Mouse (Mus musculus): Measurements from ENCODE around the gene Mmp24.

Gene Mmp24

DNA sequence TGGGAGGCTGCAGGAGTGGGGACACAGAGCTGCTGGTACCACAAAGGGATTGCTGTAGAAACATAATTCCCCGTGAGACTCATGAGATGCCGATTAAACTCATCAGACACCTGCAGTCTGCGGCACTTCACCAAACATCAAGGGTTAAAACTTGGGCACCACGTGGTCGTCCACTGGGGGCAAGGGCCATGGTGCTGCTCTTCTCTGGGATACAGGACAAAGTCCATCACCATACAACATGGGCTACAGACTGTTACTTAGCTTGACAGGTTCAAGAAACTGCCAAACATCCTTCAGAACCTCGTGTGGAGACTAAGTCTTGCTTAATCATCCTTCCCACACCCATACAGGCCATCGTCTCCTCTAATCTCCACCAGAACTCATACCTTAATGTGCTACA is 85.0 kb downstream of the Mmp24 start:
- no peak for DNase-seq (ENCODE audit: low read depth, low spot score)

DNA sequence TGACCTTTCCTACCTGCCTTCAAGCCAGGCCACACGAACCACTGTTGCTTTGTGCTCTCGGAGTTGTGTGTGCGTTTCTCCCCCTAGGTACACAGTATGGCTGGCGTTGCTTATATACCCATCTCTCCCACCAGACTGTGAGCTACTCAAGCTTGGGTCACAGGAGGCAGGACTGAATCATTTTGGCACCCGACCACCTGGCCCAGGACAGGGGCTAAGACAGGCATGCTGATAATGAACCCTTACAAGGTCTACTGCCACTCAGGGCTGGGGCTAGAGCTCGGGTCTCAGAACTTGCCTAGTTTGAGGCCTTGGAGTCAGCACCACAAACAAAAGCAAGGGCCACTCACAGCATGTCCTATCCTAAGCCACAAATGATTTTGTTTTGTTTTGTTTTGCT is 86.4 kb downstream of the Mmp24 start:
- no peak for DNase-seq (ENCODE audit: low read depth, low spot score)

DNA sequence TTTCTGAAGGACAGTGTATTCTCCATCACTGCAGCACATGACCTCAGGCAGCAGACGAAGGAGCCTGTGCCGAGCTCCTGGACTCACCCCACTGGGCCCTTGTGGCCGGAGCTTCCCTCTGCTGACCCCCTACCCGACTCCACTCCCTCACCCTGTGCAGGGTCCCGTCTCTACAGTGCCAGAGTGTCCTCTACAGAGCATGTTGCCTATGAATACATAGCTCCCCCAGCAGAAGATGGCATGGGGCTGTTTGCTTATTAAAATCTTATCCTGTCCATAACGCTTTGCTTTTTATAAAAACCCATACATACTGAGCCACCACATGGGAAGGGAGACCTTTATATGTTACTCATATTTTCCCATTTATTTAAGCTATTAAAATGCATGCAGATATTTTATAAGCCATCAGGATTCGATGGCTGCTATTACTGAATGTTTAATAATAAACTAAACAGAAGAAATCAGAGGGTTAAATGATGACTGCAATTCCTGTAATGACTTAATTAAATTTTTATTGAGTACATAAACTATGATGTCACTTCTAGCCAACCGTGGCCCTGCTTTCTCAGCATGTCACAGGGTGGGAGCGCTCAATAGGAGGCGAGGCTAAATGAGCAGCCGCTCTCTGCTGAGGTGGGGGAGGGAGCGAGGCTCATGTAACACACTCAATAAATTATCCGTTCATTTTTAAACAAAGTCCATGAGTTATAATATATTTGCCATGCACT is 87.6 kb downstream of the Mmp24 start:
- DNase-seq (ENCODE audit: low read depth, low spot score) = no peak

DNA sequence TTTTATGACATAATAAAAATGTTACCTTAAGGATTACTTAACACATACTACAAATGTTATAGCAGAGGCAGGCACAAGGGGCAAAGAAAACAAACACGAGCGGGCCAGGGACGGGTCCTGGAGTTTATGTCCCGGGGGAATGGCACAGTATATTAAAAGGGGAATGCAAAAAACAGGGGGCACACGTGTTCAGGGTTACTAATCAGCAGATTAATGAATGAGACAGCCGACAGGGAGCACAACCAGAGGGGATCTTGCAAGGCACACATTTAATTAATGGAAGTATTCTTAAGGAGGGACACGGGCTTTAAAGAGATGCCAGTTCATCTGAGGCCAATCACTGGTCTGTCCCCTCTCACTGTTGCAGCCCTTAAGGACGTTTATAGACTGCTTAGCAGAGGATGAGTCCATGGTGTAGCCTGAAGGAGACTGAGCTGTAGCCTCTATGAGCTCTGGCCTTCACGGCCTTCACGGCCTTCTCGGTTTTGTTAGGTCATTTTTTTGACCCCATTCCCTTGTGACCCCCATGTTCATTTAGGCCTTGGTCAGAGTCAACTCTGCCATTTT is 88.2 kb downstream of the Mmp24 start:
- DNase-seq (ENCODE audit: low read depth, low spot score) = no peak

All from c-Kit-negative CD71-positive TER-119-positive erythroid progenitor cells, embryonic 14.5 days (primary cell).